Mouse (Mus musculus) heart, adult 9 months (tissue): Measurements from ENCODE around the gene Foxp4.

Experiments
- DNase-seq, 2 experiments: peaks; one replicate each; pipeline ENCODE4 v3.0.0; 2022; ENCODE audit warnings: low spot score in 2 of 2

The Foxp4 gene

GRCm38 (mm10) chr17:47929431-47929830, 5.0 kb upstream of the Foxp4 start:
- DNase-seq, result no peak

DNA sequence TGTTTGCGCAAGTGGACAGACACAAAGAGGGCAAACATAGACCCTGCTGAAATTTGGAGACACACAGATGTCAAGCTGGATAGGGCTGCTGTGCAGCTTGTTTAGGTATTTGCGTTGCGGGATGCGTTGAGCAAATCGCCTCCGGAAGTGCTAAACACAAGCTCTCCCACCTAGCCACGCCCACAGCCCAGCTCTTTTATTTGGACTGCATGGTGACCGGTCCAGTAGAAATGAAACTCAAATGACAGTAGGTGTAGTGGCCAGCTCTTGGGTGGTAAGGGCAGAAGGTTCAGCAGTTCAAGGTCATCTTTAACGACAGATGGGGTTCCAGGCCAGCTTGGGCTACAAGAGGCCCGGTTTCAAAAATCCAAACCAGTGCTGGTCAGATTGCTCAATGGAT, 1.5 kb upstream of the Foxp4 start:
- DNase-seq, result no peak

DNA sequence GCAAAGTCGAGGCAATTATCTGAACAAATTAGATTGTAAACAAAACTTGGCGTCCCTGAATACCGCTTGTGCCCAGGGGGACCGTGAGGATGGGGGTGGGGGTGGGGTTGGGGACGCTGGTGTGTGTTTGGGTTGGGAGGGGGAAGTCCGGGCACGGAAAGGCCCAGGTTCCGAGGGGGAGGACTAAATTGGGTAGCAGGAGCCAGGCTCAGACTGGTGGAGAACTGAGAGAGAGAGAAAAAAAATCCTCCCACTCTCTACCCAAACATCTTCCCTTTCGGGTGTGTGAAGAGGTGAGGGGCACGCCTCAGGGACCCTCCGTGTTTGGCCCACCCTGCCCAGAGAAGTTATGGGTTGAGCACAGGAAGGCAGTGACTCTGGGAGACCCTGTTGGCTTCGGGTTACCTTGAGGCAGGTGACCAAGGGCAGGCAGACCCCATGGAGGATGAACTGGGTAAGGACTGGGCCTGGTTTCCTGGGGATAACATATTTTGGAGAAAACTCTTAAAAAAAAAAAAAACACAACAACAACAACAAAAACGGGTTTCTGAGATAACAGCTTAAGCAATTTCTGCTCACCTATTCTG, 988 bp upstream of the Foxp4 start:
- no peak for DNase-seq

DNA sequence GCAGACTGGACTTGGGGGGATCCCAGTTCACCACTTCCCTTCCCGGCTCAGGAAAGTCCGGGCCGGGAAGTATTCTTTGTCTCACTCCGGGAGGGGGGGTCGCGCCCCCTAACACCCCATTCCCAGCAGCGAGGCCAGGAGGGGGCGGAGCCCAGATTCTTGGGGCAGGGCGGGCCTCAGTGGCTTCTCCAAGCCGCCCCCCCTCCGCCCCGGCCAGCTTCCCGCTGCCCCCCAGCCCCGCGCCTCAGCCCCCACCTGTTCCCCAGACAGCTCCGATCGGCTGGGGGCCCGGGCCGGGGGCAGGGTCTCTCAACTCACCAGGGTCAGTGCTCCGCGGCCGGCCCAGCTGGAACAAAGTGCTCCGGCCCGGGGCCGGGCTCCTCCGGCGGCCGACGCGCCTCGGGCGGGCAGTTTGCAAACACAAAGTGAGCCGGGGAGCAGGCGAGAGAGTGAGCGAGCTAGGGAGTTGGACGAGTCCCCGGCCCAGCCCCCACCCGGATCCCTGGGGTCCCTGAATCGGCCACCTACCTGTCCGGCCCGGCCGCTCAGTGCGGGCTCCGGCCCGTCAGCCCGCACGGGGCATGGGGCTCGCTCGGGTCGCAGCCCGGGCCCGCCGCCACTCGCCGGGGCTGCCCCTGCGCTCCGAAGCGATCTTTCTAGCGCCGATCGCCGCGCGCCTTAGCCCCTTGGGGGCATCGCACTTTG, 615 bp downstream of the Foxp4 start:
- DNase-seq, result peak; percentile 59 to 61

DNA sequence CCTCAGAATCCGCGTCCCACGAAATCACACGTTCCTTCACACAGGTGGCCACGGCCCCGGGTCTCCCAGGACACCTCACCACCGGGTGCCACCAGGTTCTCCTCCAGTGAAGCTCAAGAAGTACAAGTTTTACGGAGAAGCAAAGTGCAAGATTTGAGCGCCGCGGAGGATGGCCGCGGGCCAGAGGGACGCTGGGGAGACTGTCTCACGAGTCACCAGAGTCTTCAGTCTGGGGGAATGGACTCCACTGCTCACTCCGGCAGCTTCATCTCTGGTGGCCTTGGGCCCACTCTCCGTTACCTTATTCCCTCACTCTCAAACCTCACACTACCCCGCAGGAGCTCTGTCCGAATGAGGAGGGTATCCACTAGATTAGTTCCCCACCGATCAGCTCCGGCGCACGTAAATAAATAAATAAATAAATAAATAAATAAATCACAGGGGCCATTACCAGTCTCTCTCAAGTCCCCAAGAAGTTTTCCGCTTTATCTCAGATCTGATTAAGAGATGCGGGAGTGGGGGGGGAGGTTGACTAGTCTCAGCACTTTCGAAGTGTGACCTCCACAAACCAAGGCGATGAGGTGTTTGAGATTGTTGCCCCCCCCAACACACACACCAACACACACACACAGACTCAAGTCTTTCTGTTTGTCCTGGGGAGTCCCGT, 1.3 kb downstream of the Foxp4 start:
- DNase-seq, result peak in 1 of 2 experiments; percentile 39

- DNase-seq, result no peak
These were observed 1.9 kb downstream of the Foxp4 start for GRCm38 (mm10) chr17:47922579-47922978.

- no peak for DNase-seq
These were observed 2.3 kb downstream of the Foxp4 start for GRCm38 (mm10) chr17:47922116-47922515.

DNA sequence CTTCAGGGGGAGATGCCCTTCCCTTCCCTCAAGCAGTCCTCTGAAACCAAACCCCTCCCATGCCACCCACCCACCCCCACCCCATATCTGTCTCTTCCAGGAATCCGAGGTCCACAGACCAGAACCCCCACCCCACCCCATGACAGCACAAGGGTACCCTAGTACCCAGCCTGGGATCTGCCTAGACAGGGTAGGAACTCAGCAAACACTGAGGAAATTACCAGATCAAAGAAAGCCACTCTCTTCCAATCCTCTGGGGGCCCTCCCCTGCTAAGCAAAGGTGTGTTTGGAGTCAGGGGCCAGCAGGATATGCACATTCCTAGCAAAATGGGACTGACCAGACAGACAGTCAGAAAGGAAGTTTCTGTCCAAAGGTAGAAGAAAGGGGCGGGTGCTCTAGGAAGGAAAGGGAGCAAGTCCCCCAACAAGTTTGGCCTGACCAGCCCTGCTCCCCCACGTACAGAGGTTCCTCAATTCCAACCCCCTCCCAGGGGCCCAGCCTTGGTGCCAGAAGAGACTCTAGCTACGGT, 3.2 kb downstream of the Foxp4 start:
- no peak for DNase-seq

- no peak for DNase-seq
These were observed 4.6 kb downstream of the Foxp4 start for GRCm38 (mm10) chr17:47919826-47920225.

DNA sequence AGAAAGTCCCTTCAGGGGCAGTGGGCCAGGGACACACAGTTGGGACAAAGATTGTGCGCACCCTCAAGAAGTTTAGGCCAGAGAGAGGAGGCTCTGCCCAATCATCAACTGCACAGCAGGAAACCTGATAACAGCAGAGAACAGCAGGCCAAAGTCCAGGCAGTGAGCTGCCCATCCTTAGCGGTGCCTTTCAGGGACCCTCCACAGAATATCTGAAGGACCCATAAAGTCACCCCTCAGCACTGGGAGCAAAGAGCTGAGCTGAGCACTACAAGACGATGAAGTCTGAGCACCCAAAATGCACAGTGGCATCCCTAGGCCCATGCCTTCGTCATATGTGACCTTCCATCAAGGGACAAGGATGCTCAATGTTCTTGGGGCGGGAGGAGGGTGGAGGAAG, 6.5 kb downstream of the Foxp4 start:
- DNase-seq, result no peak

DNA sequence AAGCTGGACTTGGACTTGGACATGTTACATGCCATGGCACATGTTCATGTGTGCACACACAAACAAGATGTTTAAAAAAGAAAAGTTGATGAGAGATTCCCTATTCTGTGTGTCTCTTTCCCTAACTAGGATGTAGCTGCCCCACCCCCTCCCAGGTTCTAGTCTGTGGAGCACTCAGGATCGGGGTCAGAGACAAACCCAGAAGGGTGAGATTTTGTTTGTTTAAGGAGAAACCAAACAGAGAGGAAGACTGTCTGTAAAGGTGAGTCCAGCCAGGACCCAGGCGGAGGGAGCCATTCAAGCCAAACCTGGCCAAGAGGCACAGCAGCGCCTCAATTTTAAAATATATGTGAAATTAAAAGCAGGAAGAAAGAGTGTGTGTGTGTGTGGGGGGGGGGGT, 7.2 kb downstream of the Foxp4 start:
- no peak for DNase-seq

GRCm38 (mm10) chr17:47914676-47915219, 9.7 kb downstream of the Foxp4 start:
- DNase-seq, result no peak

GRCm38 (mm10) chr17:47909091-47910001, 15.1 kb downstream of the Foxp4 start:
- DNase-seq, result peak; percentile 69 to 76

- no peak for DNase-seq
These were observed 16.4 kb downstream of the Foxp4 start for GRCm38 (mm10) chr17:47908079-47908478.

GRCm38 (mm10) chr17:47907366-47907920, 17.0 kb downstream of the Foxp4 start:
- DNase-seq, result no peak

GRCm38 (mm10) chr17:47903846-47904680, 20.4 kb downstream of the Foxp4 start:
- no peak for DNase-seq

DNA sequence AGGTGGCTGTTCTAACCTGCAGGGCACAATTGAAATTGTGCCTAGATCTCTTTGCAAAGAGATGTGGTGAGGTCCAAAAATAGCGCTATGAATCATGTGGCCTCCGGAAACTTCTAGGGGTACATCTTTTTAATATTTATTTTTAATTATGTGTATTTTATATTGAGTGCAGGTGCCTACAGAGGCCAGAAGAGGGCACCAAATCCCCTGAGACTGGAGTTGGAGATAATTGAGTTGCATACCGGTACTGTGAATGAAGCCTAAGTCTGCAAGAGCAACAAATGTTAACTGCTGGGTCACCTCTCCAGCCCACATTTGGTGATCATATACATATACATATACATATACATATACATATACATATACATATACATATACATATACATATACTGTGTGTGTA, 22.7 kb downstream of the Foxp4 start:
- DNase-seq, result no peak

- no peak for DNase-seq
These were observed 23.7 kb downstream of the Foxp4 start for GRCm38 (mm10) chr17:47900716-47901115.

- no peak for DNase-seq
These were observed 25.3 kb downstream of the Foxp4 start for GRCm38 (mm10) chr17:47899156-47899555.
